Mouse (Mus musculus) fat pad, adult 2 months (tissue): ENCODE results near the gene Cpn1.

ENCODE experiments used
- DNase-seq: peaks from one replicate; pipeline ENCODE4 v3.0.0-alpha.2; 2011; ENCODE audit warnings: low read depth, low spot score; ENCODE audit errors: extremely low read depth

Cpn1 gene

DNA sequence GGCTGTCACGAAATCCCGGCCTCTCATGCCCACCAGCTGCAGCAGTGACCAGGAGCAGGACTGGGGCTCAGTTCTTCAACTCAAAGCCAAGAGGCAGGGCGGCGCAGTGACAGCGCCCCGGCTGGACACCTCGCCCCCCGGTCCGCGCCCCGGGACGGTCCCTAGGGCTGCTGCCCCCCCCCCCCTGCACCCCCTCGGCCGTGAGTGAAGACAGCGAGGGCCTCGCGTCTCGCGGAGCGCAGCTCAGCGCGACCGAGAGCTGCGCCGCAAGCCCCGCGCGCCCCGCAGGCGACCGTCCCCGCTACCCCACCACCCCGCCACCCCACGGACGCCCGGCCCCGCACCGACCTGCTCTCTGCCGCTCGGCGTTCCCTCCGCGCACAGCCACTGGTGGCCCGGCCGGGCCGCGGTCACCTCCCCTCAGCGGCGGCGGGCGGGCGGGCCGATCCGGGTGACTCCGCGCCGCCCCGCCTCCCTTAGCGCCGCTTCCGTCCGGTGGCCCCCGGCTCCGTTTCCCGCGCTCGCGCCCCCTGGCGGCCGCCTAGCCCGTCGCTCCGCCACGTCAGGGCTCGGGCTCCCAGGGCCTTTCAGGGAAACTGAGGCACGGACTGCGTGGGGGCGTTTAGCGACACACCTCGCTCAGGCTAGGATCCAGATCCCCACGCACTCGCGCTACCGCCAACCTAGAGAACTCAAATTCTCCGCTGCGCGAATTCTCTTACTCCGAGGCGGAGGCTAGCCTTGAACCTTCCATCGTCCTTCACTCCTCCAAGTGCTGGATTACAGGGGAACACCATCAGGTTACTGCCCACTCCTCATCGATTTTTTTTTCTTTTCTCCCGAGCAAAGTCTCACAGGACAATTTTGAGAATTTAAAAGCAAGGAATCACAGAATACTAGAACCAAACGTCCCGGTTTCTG is 46.3 kb downstream of the Cpn1 start, which contains the start of gene Dnmbp:
Gene Dnmbp, minus strand, starts transcription at position 423 of the 921 bp plus-strand sequence.
- DNase-seq: no peak

DNA sequence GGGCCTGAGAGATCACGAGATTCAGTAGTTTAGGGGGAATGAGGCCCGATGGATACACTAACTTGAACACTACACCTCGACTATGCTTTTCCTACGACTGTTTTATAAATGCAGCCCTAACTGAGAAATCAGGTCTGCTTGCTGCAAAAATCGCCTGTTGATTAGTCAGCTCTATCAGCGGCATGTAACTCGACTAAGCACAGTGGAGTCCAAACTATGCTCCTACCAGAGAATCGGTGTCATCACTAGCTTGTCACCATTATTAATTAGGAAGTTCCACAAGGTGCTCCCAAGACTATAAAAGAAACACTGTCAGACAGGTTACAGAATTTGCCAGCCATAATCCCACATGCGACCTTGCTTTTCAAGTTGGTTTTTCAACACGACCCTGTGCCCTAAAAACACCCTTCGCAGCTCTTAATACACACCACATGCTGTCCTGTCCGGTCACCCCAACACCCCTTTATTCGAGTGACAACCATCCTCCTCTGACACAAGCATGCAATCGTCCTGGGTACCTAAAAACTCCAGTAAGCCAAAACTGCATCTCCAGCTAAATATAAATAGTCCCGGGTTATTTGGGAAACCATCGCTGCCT is 47.1 kb downstream of the Cpn1 start:
- no peak for DNase-seq

- no peak for DNase-seq
Observed at GRCm38 (mm10) chr19:43938355-43938754, 48.0 kb downstream of the Cpn1 start.

- no peak for DNase-seq
Observed at GRCm38 (mm10) chr19:43930926-43931325, 55.4 kb downstream of the Cpn1 start.

DNA sequence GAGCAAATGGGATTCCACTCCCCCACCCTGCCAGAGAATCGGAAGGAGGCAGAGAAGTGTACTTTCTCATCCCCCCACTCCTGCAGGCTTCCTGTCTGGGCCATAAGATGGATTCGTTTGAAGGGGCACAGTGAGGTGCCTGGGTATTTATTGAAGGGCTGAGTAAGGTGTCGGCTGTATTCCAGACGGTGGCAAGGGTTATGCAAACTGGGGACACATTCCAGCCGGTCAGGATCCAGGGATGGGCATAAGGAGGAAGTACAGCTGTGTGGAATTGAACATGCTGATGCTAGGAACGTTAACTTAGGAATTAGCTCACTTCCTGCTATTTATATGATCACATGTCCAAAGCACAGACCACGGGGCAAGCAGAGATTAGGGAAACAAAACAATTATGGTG is 56.0 kb downstream of the Cpn1 start:
- no peak for DNase-seq

DNA sequence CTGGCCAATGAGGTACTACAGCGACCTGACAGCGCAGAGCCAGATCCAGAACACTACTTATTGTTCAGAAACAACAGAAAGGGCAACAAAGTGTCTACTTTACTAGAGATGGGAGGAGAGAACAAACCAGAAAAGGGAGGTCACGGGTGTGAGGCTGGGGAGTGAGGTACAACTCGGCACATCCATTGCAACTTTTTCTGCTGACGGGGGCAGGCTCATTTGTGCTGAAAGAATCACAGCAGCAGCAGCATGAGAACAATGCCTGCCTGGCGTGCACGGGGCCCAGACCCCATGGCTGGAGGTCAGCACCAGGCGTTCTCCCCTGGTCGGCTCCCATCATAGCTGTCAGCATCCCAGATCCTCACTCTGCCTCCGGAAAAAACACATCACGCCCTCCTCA is 56.5 kb downstream of the Cpn1 start:
- DNase-seq: no peak

DNA sequence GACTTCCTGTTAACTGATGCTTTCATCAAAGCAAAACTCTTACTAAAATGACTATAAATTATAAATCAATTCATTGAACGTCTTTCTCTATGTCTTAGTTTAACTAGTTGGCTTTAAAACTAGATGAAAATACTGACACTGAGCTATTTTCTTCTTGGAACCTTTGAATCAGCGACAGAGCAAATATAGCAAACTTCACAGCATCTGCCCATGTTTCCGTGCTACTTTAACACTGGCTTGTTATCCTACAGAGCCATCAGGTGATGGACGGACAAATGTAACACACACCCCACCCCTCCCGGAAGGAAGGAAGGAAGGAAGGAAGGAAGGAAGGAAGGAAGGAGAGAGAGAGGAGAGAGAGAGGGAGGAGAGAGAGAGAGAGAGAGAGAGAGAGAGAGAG is 58.4 kb downstream of the Cpn1 start:
- DNase-seq: no peak

DNA sequence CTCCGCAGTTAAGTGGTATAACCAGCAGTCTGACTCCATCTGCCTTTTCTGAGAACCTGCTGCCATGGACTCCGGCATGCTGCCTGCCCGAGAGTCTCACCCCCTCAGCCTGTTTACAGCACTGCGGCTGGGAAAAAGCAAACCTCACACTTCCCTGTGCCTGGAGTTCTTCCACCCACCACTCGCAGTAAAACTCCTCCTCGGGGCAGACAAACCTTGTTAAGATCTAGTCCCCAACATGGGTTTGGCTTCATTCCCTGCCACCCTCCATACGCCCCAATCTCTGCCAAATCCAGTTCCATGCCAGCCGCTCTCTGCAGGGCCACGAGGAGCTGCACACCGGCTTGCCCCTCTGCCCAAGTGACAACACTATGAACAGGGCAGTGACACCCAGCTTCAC is 59.3 kb downstream of the Cpn1 start:
- DNase-seq: no peak

DNA sequence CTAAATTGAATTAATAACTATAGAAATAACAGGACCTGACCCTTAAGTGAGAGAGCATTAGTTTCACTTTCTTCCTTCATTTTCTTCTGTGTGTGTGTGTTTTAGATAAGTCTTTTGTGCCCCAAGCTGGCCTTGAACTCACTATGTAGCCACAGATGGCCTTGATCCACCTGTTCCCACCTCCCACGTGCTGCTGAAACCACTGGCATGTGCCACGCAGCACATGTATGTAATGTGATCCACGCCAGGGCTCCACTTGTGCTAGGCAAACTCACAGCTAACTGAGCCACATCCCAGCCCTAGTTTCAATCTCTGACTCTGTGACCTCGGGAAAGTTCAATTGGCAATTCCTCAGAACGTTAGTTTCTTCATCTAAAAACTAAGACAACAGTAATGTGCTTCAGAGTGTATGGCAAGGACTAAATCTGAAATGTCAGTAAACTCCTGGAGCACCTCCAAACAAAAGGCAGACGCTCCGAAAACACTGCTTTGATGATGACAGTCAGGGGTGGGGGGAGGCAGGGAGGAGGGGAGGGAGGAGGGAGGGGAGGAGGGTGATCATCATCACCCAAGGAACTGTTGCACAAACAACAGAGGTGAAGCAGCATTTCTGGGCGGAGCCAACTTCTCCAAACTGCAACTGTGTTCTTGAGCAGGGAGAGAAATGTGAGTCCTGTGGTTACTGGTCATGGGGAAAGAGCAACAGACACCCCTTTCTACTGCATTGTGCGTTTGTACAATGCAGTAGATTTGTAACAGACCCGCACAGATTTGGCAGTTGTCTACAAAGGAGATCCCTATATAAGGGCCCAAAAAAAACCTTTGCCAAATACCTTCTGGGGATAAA is 60.0 kb downstream of the Cpn1 start:
- DNase-seq: no peak

- DNase-seq: no peak
Observed at GRCm38 (mm10) chr19:43924361-43924760, 62.0 kb downstream of the Cpn1 start.

- DNase-seq: no peak
Observed at GRCm38 (mm10) chr19:43922963-43923362, 63.4 kb downstream of the Cpn1 start.

DNA sequence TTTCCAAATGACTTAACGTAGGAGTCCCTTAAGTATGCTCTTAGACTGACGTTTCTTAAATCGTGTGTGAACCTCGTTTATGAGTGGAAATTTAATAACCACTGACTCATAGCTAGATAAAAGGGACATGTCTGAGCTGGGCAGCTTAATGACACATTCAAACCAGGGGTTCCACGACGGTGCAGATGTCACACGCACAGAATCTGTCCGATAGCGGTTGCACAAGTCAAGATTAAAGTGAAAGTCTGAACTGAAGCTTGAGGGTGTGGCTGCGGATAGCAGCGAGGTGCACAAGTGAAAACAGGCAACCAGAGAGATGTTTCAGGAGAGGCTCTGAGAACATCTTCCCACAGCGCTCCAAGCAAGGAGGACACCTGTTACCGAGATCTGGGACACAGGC is 64.9 kb downstream of the Cpn1 start:
- no peak for DNase-seq

- DNase-seq: no peak
Observed at GRCm38 (mm10) chr19:43920453-43921300, 65.7 kb downstream of the Cpn1 start.

DNA sequence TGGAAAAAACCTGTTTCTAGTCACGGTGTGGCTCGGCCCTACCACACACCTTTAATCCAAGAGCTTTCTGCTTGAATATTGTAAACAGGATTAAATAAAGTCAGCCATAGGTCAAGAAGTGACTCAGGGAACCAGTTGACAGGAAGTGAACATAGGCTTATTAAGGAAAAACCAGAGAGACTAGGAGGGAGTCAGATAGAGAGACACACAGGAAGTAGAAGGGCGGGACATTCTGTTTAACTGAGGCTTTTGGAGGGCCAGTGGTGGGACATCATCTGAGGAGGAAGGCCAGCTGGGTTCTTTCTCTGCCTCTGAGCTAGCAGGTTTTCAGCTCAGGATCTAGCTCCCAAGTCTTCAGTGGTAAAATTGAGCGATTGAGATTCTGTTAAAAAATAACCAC is 66.5 kb downstream of the Cpn1 start:
- DNase-seq: no peak

GRCm38 (mm10) chr19:43918834-43919233 is 67.5 kb downstream of the Cpn1 start:
- no peak for DNase-seq

GRCm38 (mm10) chr19:43917763-43918162 is 68.6 kb downstream of the Cpn1 start:
- no peak for DNase-seq

DNA sequence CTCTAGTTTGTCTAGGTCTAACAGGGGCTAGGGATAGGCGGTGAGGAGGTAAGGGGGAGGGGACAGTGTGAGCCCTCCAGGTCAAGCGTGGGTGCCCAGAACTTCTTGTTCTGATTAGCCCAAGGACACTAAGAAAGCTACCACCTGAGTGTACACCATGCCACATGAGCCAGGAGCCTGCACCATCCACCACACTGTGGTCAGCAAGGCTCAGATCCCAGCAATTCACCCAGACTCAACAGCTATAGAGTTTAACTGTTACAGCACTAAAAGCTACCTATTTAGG is 69.0 kb downstream of the Cpn1 start:
- no peak for DNase-seq

- no peak for DNase-seq
Observed at GRCm38 (mm10) chr19:43916586-43917405, 69.6 kb downstream of the Cpn1 start.

DNA sequence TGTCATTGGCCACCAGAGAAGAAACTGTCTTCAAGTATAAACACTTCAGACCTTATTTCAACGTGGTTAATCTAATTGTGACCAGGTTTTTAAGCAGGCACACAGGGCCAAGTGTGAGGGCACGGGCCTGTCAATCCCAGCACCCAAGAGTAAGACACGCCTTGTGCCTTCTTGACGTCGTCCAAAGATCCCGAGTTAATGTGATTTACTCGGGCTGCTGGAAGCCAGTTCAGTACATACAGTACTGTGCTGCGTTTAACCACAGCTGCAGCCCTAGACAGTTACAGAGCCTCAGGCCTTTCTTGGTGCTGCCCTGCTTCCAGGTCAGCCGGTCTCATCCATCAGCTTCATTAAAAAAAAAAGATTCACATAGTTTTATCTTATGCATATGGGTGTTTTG is 70.9 kb downstream of the Cpn1 start:
- DNase-seq: no peak

- DNase-seq: no peak
Observed at GRCm38 (mm10) chr19:43914986-43915385, 71.4 kb downstream of the Cpn1 start.
